Mouse (Mus musculus) MEL (cell line): ENCODE measurements at regions not wholly inside any gene's neighbourhood (a gene's known extent, or its start where the extent isn't known, plus 50 kb on each side); places are given as distances from the start of the nearest gene placed in this dataset.

Experiments
- DNase-seq: peaks from one replicate; pipeline ENCODE4 v3.0.0; 2011; ENCODE audit warnings: low read depth, low spot score
- H3K27ac ChIP-seq: 2 replicates; pipeline ENCODE4 v1.5.1; 2012; ENCODE audit warnings: low read depth, mild to moderate bottlenecking, control low read depth, low read length, moderate library complexity; ENCODE audit not compliant: control insufficient read depth
- H3K27me3 ChIP-seq, 2 experiments: fragments of 150-350 bp in 1 of 2; sonication (generic) in 1 of 2; 2 replicates each; pipeline ENCODE4 v1.6.1; 2012; ENCODE audit warnings: low read length in 2 of 2, mild to moderate bottlenecking in 2 of 2, improper control_type of control experiment in 1 of 2, moderate library complexity in 1 of 2; ENCODE audit not compliant: insufficient read depth in 2 of 2, control insufficient read depth in 1 of 2
- H3K36me3 ChIP-seq, 2 experiments: 2 replicates each; pipeline ENCODE4 v1.6.1; 2012 to 2014; ENCODE audit warnings: low read length in 2 of 2, improper control_type of control experiment in 1 of 2, inconsistent platforms in 1 of 2, mild to moderate bottlenecking in 1 of 2; ENCODE audit not compliant: insufficient read depth in 2 of 2, control insufficient read depth in 1 of 2
- H3K4me1 ChIP-seq, 2 experiments: fragments of 150-350 bp in 1 of 2; sonication (generic) in 1 of 2; 2 replicates each; pipeline ENCODE4 v1.6.1; 2012; ENCODE audit warnings: low read length in 2 of 2, improper control_type of control experiment in 1 of 2, mild to moderate bottlenecking in 1 of 2; ENCODE audit not compliant: insufficient read depth in 2 of 2, control insufficient read depth in 1 of 2
- H3K4me3 ChIP-seq, 2 experiments: fragments of 150-350 bp in 1 of 2; sonication (generic) in 1 of 2; 2 replicates each; pipeline ENCODE4 v1.5.1; 2012; ENCODE audit warnings: low read depth in 2 of 2, low read length in 2 of 2, mild to moderate bottlenecking in 2 of 2, moderate library complexity in 2 of 2, control low read depth in 1 of 2, improper control_type of control experiment in 1 of 2; ENCODE audit not compliant: control insufficient read depth in 1 of 2, insufficient read depth in 1 of 2
- H3K79me2 ChIP-seq: 2 replicates; pipeline ENCODE4 v1.6.1; 2012; ENCODE audit warnings: mild to moderate bottlenecking, low read length, moderate library complexity; ENCODE audit not compliant: control insufficient read depth, poor library complexity, insufficient read depth
- H3K9ac ChIP-seq: 2 replicates; pipeline ENCODE4 v1.6.1; 2012; ENCODE audit warnings: low read depth, mild to moderate bottlenecking, control low read depth, low read length, moderate library complexity; ENCODE audit not compliant: control insufficient read depth, poor library complexity, severe bottlenecking
- H3K9me3 ChIP-seq: fragments of 150-350 bp; sonication (generic); replicated peaks from 2 replicates; pipeline ENCODE4 v1.6.1; 2012; ENCODE audit warnings: mild to moderate bottlenecking, low read length, improper control_type of control experiment, moderate library complexity; ENCODE audit not compliant: insufficient read depth
- CHD1 ChIP-seq: IDR thresholded peaks from 2 replicates; pipeline ENCODE4 v1.6.1; 2012; ENCODE audit warnings: low read depth, mild to moderate bottlenecking, inconsistent platforms, low read length, improper control_type of control experiment
- E2F4 ChIP-seq: IDR thresholded peaks from 2 replicates; pipeline ENCODE4 v1.6.1; 2011; ENCODE audit warnings: low read depth, low read length, improper control_type of control experiment, borderline replicate concordance
- ELF1 ChIP-seq: IDR thresholded peaks from 2 replicates; pipeline ENCODE4 v1.6.1; 2014; ENCODE audit warnings: low read depth, mild to moderate bottlenecking, inconsistent platforms, low read length, improper control_type of control experiment, moderate library complexity
- GATA1 ChIP-seq: IDR thresholded peaks from 2 replicates; pipeline ENCODE4 v1.6.1; 2011; ENCODE audit warnings: low read depth, low read length, improper control_type of control experiment
- HCFC1 ChIP-seq: IDR thresholded peaks from 2 replicates; pipeline ENCODE4 v1.6.1; 2012; ENCODE audit warnings: low read depth, mild to moderate bottlenecking, inconsistent platforms, low read length, improper control_type of control experiment, moderate library complexity
- JUND ChIP-seq: IDR thresholded peaks from 2 replicates; pipeline ENCODE4 v1.6.1; 2011; ENCODE audit warnings: low read depth, mild to moderate bottlenecking, improper control_type of control experiment, low read length
- MEF2A ChIP-seq: IDR thresholded peaks from 2 replicates; pipeline ENCODE4 v1.6.1; 2014; ENCODE audit warnings: low read depth, mild to moderate bottlenecking, inconsistent platforms, low read length, improper control_type of control experiment; ENCODE audit not compliant: poor library complexity, insufficient replicate concordance, severe bottlenecking; ENCODE audit errors: extremely low read depth
- MXI1 ChIP-seq: IDR thresholded peaks from 2 replicates; pipeline ENCODE4 v1.6.1; 2011; ENCODE audit warnings: mild to moderate bottlenecking, low read depth, low read length, improper control_type of control experiment
- TBP ChIP-seq: IDR thresholded peaks from 2 replicates; pipeline ENCODE4 v1.8.0; 2011; ENCODE audit warnings: low read depth, low read length, improper control_type of control experiment

DNA sequence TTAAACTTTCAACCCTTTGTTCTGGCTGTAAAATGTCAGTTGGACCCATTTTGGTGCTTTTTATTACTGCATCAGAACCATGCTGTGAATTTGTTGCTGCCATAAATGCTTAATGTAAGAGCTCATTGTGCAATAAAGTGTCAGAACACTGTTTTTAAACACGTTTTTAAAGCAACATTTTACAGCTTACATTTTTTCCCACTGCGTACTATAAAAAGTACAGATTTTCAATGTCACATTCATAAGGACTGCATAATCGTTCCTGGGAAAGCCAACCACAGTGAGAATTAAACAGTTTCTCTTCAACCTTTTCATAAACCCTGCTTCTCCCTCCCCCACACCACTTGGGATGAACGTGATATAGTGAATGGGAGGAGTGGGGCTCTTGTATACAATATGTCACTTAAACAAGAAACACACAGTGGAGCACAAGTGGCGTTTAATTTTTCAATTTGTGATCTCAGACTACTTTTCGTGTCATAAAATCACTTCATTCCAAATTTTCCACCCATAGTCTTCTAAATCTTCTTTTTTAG is 563.1 kb upstream of the Tenm2 start:
- H3K9me3 ChIP-seq = no peaks in the 10 kb centered on the region
- no peaks in the 10 kb centered on the region for H3K27me3 ChIP-seq
- no peaks in the 10 kb centered on the region for H3K36me3 ChIP-seq
- H3K4me1 ChIP-seq = no peaks in the 10 kb centered on the region
- no peak for DNase-seq
- H3K9ac ChIP-seq = no peak overlapping the region
- TF ChIP-seq HCFC1 = no peak
- no peaks in the 10 kb centered on the region for H3K79me2 ChIP-seq
- no peak overlapping the region for H3K27ac ChIP-seq
- no peak overlapping the region for H3K4me3 ChIP-seq

DNA sequence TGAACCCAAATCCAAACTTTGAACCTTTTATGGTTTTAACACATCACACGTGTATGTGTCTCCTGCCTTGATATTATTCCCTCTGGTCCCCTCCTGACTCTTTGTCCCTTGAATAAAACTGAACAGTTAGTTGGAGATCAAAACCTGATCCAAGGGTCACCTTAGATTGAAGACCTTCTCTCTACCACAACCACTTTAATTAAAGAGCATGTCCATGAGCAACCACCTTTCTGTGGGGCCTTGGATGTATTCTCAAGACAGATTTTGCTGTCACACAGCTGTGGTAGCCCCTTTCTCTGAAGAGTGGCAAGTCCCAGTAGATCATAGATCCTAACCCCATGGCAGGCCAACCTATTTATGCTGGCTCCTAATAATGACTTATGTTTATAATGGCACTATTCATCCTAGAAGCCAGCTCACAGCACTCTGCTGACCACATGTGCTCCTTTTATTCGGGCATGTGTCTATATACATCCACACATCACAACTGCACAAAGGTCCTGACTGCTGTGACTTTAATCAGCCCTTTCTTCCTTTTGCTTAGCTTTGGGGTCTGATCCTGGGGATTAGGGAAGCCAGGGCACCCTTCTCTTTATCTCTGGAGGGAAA is 536.8 kb upstream of the Tenm2 start:
- Histone ChIP-seq H3K36me3 (no peaks in the 10 kb centered on the region), H3K4me3 (no peak overlapping the region), H3K27me3 (no peaks in the 10 kb centered on the region), H3K9me3 (no peaks in the 10 kb centered on the region), H3K4me1 (no peaks in the 10 kb centered on the region), H3K27ac (no peak overlapping the region), H3K9ac (no peak overlapping the region), H3K79me2 (no peaks in the 10 kb centered on the region)
- DNase-seq = no peak
- TF ChIP-seq JUND (no peak), TBP (no peak), ELF1 (no peak), MXI1 (no peak), CHD1 (no peak), MEF2A (no peak)

DNA sequence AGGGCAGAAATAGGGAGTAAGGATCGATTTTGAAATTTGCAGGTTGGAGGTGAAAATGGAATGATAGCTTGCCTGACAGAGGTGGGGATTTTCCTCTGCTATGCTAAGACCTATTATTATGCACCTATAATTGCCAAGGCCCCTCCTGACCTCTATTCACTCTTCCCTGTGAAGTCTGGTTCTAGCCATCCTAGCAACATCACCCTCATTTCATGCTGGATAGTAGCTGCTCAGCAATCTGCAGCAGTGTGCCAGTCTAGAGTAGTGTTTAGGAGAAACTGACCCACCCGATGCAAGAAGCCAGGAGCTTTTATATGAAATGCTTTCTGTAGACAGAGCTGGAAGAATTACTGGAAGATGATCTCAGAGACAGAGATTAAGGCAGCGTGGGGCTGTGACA is 535.1 kb upstream of the Tenm2 start:
- Histone ChIP-seq H3K36me3 (no peaks in the 10 kb centered on the region), H3K79me2 (no peaks in the 10 kb centered on the region), H3K9ac (no peak overlapping the region), H3K4me1 (no peaks in the 10 kb centered on the region), H3K9me3 (no peaks in the 10 kb centered on the region), H3K27ac (no peak overlapping the region), H3K4me3 (no peak overlapping the region), H3K27me3 (no peaks in the 10 kb centered on the region)
- DNase-seq = no peak
- TF ChIP-seq E2F4 = no peak
- TF ChIP-seq GATA1 = no peak
- TF ChIP-seq MEF2A = no peak
